Mouse (Mus musculus): Measurements from ENCODE around the gene Tcte2.
"Not testable (repeated sequence)": the region's sequence is repeated elsewhere in the genome, so short reads cannot be mapped to it uniquely, and the experiment has no call there.

Gene Tcte2

GRCm38 (mm10) chr17:13683411-13684174 is 78.0 kb downstream of the Tcte2 start:
- no peak for DNase-seq (ENCODE audit: low read depth, low spot score)

DNA sequence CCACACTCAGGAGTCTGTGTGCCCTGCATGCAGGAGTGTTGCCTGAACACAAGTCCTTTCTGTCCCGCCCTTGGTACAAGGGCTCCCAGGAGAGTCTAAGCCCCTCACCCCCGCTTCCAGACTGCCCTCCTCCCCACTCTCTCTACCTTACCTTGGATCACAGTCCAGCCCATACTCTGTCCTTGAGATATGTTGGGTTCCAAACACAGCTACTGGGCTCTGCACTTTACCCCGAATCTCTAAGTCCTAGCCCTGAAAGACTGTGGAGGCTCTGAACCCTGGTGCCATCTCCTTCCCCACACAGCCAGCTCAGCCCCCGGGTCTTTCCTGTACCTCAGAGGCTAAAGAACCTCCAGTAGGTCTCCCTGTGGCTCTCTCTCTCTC is 78.6 kb downstream of the Tcte2 start:
- DNase-seq (ENCODE audit: low read depth, low spot score), result no peak

GRCm38 (mm10) chr17:13682378-13683026 is 79.1 kb downstream of the Tcte2 start:
- no peak for DNase-seq (ENCODE audit: low read depth, low spot score)

DNA sequence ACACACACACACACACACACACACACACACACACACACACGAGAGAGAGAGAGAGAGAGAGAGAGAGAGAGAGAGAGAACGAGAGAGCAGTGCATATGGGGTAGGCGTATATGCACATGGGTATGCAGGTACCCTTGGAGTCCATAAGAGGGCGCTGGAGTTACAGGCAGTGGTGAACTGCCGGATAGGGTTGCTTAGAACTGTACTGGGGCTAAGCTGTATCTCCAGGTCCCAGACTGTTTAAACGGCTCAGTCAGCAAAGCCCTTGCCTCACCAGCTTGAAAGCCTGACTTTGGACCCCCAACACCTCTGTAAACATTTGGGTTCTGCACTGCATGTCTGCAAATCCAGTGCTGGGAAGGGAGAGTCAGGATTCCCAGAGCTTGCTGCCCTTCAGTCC is 79.9 kb downstream of the Tcte2 start:
- no peak for DNase-seq (ENCODE audit: low read depth, low spot score)

GRCm38 (mm10) chr17:13681126-13681525 is 80.5 kb downstream of the Tcte2 start:
- DNase-seq (ENCODE audit: low read depth, low spot score), result no peak

- no peak for DNase-seq (ENCODE audit: low read depth, low spot score)
Observed at GRCm38 (mm10) chr17:13680318-13680717, 81.3 kb downstream of the Tcte2 start.

DNA sequence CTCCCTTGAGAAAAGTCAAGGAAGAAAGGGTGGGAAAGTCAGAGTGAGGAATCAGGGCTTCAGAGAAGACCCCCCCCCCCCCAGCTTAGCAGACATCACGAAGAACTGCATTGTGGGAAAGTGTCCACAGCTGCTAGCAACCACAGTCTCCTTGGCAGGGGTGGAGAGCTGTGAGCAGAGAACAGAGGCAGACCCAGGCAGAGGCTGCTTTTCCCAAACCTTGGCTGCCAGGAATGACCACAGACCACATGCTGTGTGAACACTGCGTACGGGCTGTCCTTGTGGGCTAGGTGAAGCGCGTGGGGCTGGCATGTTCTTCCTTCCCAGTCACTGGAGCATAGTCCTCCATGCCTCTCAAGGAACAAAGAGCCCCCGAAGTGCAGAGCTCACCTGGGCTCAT is 81.9 kb downstream of the Tcte2 start:
- DNase-seq (ENCODE audit: low read depth, low spot score), result no peak

- DNase-seq (ENCODE audit: low read depth, low spot score), result no peak
Observed at GRCm38 (mm10) chr17:13677225-13678148, 84.1 kb downstream of the Tcte2 start.

- DNase-seq (ENCODE audit: low read depth, low spot score), result not testable (repeated sequence)
Observed at GRCm38 (mm10) chr17:13676099-13676498, 85.5 kb downstream of the Tcte2 start.

DNA sequence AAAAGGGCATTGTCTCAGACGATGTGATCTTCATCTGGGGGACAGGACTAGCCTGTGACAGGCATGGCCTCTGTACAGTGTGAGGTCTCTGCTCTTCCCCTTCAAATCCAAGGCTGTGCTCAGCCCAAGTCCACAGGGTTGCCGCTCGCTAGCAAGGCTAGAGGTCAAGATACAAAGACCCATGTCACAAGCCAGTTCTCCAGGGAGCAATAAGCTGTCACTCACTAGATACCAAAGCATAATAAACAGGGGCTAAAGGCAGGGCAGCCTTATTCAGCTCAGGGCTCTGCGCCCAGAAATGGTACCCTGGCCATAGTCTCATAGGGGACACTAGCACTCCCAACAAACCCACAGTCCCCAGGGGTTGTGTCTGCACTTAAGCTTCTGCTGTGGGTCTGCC is 86.0 kb downstream of the Tcte2 start:
- DNase-seq (ENCODE audit: low read depth, low spot score), result no peak

GRCm38 (mm10) chr17:13674695-13675306 is 86.8 kb downstream of the Tcte2 start:
- DNase-seq (ENCODE audit: low read depth, low spot score), result no peak

GRCm38 (mm10) chr17:13671732-13672131 is 89.9 kb downstream of the Tcte2 start:
- no peak for DNase-seq (ENCODE audit: low read depth, low spot score)

DNA sequence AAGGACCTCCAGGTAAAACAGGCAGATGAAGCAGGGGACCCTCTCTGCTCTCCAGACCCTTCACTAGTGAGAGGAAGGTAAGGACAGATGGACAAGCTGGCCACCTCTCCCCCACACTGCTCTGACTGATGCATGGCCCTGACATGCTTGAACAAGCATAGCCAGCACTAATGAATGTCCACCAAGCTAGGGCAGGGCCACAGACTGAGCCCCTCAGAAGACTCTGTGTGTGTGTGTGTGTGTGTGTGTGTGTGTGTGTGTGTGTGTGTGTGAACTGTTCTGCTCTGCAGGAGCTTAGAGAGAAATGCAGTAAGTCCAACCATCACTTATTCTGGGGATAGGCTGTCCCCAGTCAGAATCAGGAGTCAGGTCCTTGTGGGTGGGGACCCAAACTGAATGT is 91.4 kb downstream of the Tcte2 start:
- no peak for DNase-seq (ENCODE audit: low read depth, low spot score)

- DNase-seq (ENCODE audit: low read depth, low spot score), result no peak
Observed at GRCm38 (mm10) chr17:13669206-13669605, 92.4 kb downstream of the Tcte2 start.

- DNase-seq (ENCODE audit: low read depth, low spot score), result no peak
Observed at GRCm38 (mm10) chr17:13668052-13669015, 93.3 kb downstream of the Tcte2 start.

- DNase-seq (ENCODE audit: low read depth, low spot score), result no peak
Observed at GRCm38 (mm10) chr17:13667006-13667405, 94.6 kb downstream of the Tcte2 start.

- DNase-seq (ENCODE audit: low read depth, low spot score), result no peak
Observed at GRCm38 (mm10) chr17:13665731-13666130, 95.9 kb downstream of the Tcte2 start.

- no peak for DNase-seq (ENCODE audit: low read depth, low spot score)
Observed at GRCm38 (mm10) chr17:13663386-13664166, 98.0 kb downstream of the Tcte2 start.

Measured in retina, adult 2 months (tissue).